Mouse (Mus musculus) E14TG2a.4 (cell line): Measurements from ENCODE around the gene Tpm4.
"Not testable (repeated sequence)": the region's sequence is repeated elsewhere in the genome, so short reads cannot be mapped to it uniquely, and the experiment has no call there.

Experiments
- H3K27me3 ChIP-seq: 2 replicates; pipeline ENCODE4 v1.6.1; 2014; ENCODE audit warnings: low read length, control low read depth; ENCODE audit not compliant: insufficient read depth
- H3K36me3 ChIP-seq: 2 replicates; pipeline ENCODE4 v1.6.1; 2014; ENCODE audit warnings: low read length, control low read depth; ENCODE audit not compliant: insufficient read depth
- H3K4me1 ChIP-seq: replicated peaks from 2 replicates; pipeline ENCODE4 v1.6.1; 2014; ENCODE audit warnings: low read depth, low read length, control low read depth
- H3K4me3 ChIP-seq: replicated peaks from 2 replicates; pipeline ENCODE4 v1.5.1; 2014; ENCODE audit warnings: mild to moderate bottlenecking, low read length
- H3K9me3 ChIP-seq: 2 replicates; pipeline ENCODE4 v1.6.1; 2014; ENCODE audit warnings: low read length, control low read depth
- CTCF ChIP-seq: conservative IDR thresholded peaks from 2 replicates; pipeline ENCODE4 v1.5.1; 2014; ENCODE audit warnings: low read length
- NANOG ChIP-seq: IDR thresholded peaks from 2 replicates; pipeline ENCODE4 v1.6.1; 2014; ENCODE audit warnings: borderline replicate concordance, low read length, mixed read lengths
- POU5F1 ChIP-seq: IDR thresholded peaks from 2 replicates; pipeline ENCODE4 v1.6.1; 2014; ENCODE audit warnings: low read length, borderline replicate concordance

Gene Tpm4

GRCm38 (mm10) chr8:72118616-72119015, 16.2 kb upstream of the Tpm4 start:
- no peaks in the 10 kb centered on the region for H3K9me3 ChIP-seq
- H3K27me3 ChIP-seq: 0 out of 2 replicates have a peak, but pooled peaks cover 2% of the 10 kb centered on the region
- no peaks in the 10 kb centered on the region for H3K36me3 ChIP-seq
- no peaks in the 10 kb centered on the region for H3K4me1 ChIP-seq
- no peak overlapping the region for H3K4me3 ChIP-seq
- TF ChIP-seq NANOG: no peak
- no peak for TF ChIP-seq POU5F1
- TF ChIP-seq CTCF: no peak

DNA sequence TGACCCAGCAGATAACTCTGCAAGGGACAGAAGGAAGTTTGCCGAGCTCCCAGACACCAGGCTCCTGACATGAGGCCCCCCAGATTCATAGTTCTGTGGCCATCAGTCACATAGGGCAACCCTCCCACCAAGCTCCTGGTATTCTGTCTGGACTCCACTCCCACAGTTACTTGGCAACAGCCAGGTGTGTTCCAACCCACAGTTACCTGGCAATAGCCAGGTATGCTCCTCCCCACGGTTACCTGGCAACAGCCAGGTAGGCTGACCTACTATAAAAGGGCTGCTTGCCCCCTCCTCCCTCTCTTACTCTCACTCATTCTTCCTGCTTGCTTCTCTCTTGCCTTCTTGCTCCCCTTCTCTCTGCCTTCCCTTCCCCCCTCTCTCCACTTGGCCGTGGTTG, 13.3 kb upstream of the Tpm4 start:
- peaks cover 14% of the 10 kb centered on the region for H3K9me3 ChIP-seq
- not testable (repeated sequence) for H3K4me1 ChIP-seq, H3K27me3 ChIP-seq, H3K4me3 ChIP-seq, H3K36me3 ChIP-seq

DNA sequence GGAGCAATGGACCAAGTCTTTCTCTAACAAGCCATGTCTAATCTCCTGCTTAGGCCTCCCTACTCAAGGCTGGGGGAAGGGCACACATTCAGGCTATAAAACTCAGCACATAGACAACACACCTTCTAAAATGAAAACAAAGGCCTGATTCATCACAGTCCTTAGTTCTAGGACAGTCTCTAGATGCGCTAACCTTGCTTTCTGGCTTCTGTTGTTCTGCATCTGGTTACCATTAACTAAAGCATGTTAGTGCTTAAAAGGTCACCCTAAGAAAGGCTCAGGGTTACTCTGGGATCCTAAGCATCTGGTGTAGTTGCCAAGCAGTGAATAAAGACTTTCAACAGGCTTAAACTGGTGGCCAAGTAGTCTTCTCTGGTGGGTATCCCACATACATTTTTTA, 12.8 kb upstream of the Tpm4 start:
- peaks cover 2% of the 10 kb centered on the region; the same call in 1 of the 2 replicates for H3K27me3 ChIP-seq
- no peaks in the 10 kb centered on the region for H3K4me1 ChIP-seq
- no peaks in the 10 kb centered on the region for H3K36me3 ChIP-seq
- TF ChIP-seq POU5F1: no peak
- TF ChIP-seq NANOG: no peak
- no peak for TF ChIP-seq CTCF
- H3K4me3 ChIP-seq: no peak overlapping the region
- H3K9me3 ChIP-seq: peaks cover 19% of the 10 kb centered on the region

DNA sequence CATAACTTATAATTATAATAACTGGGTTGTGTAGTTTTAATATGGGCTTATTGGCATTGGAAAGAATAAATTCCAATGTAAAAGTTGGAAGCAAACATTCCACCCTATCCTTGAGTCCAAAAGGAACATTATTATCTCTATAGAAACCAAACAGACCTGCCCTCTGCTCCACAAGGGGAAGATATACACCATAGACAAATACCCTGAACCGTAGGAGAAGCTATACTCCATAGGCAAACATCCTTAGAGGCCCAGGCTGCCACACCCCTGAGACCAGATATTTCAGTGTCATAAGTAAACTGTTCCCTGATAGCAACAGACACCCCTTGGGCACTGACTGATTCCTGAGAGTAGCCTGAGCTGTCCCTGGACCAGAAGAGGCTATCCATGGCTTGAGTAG, 6.9 kb upstream of the Tpm4 start:
- Histone ChIP-seq H3K4me1 (no peaks in the 10 kb centered on the region), H3K27me3 (peaks cover 2% of the 10 kb centered on the region; the same call in 1 of the 2 replicates), H3K4me3 (no peak overlapping the region), H3K36me3 (no peaks in the 10 kb centered on the region), H3K9me3 (peaks cover 20% of the 10 kb centered on the region)
- TF ChIP-seq NANOG (no peak), CTCF (no peak), POU5F1 (no peak)

- Histone ChIP-seq H3K4me3 (no peak overlapping the region), H3K9me3 (peaks cover 8% of the 10 kb centered on the region), H3K36me3 (no peaks in the 10 kb centered on the region), H3K4me1 (peaks cover 13% of the 10 kb centered on the region), H3K27me3 (peaks cover 9% of the 10 kb centered on the region)
- TF ChIP-seq NANOG (no peak), CTCF (no peak), POU5F1 (no peak)
These were observed 3.5 kb upstream of the Tpm4 start for GRCm38 (mm10) chr8:72131251-72131650.

- H3K36me3 ChIP-seq: no peaks in the 10 kb centered on the region
- peaks cover 2% of the 10 kb centered on the region; the same call in 1 of the 2 replicates for H3K9me3 ChIP-seq
- H3K4me1 ChIP-seq: peaks cover 18% of the 10 kb centered on the region
- no peak overlapping the region for H3K4me3 ChIP-seq
- TF ChIP-seq POU5F1 (no peak), NANOG (no peak), CTCF (no peak)
- peaks cover 9% of the 10 kb centered on the region for H3K27me3 ChIP-seq
These were observed 2.9 kb upstream of the Tpm4 start for GRCm38 (mm10) chr8:72131901-72132300.

DNA sequence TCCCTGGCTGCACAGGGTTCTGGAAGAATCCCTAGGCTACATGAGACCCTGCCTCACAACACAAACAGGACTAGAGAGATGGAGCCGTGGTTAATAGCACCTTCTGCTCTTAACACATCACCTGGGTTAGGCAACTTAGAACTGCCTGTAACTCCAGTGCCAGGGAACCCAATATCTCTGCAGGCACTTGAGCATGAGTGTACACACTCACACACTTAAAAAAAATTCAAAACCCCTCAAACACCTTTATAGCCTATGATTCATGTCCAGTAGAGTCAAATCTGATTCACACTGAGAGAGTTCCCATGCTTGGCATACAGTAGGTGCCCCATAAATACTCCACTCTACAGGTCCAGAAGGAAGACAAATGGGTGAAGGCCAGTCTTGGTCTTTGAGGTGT, 2.4 kb upstream of the Tpm4 start:
- H3K4me3 ChIP-seq: no peak overlapping the region
- H3K36me3 ChIP-seq: no peaks in the 10 kb centered on the region
- TF ChIP-seq NANOG: no peak
- no peak for TF ChIP-seq POU5F1
- TF ChIP-seq CTCF: no peak
- H3K27me3 ChIP-seq: peaks cover 9% of the 10 kb centered on the region
- no peaks in the 10 kb centered on the region for H3K9me3 ChIP-seq
- peaks cover 23% of the 10 kb centered on the region for H3K4me1 ChIP-seq

GRCm38 (mm10) chr8:72132891-72133290, 1.9 kb upstream of the Tpm4 start:
- H3K4me1 ChIP-seq: peaks cover 27% of the 10 kb centered on the region
- no peak for TF ChIP-seq POU5F1
- no peak for TF ChIP-seq CTCF
- no peak for TF ChIP-seq NANOG
- H3K36me3 ChIP-seq: no peaks in the 10 kb centered on the region
- no peak overlapping the region for H3K4me3 ChIP-seq
- peaks cover 9% of the 10 kb centered on the region for H3K27me3 ChIP-seq
- H3K9me3 ChIP-seq: no peaks in the 10 kb centered on the region

DNA sequence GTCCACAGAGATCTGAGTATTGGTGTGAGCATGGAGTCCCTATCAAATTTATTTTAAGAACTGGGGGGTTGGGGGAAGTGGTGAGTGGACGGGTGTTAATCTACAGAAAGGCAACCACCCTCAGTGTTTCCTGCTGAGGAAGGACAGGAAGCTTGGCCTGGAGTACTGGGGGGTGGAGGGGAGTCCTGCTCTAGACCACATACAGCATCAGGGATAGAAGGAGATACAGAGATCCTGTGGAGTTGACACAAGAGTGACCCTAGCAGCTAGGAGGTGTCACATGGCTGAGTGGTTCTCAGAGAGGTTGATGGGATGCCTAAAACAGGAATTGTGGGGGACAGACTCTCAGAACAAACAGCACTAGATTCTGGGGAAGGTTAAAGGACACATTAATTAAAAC, 1.3 kb upstream of the Tpm4 start:
- H3K36me3 ChIP-seq: peaks cover 3% of the 10 kb centered on the region
- H3K27me3 ChIP-seq: peaks cover 9% of the 10 kb centered on the region
- H3K9me3 ChIP-seq: no peaks in the 10 kb centered on the region
- TF ChIP-seq NANOG: no peak
- TF ChIP-seq CTCF: no peak
- TF ChIP-seq POU5F1: no peak
- H3K4me3 ChIP-seq: no peak overlapping the region
- H3K4me1 ChIP-seq: peaks cover 34% of the 10 kb centered on the region
